Comparison of ENCODE assay signal across 1 mouse cellular context in the genomic region with DNA sequence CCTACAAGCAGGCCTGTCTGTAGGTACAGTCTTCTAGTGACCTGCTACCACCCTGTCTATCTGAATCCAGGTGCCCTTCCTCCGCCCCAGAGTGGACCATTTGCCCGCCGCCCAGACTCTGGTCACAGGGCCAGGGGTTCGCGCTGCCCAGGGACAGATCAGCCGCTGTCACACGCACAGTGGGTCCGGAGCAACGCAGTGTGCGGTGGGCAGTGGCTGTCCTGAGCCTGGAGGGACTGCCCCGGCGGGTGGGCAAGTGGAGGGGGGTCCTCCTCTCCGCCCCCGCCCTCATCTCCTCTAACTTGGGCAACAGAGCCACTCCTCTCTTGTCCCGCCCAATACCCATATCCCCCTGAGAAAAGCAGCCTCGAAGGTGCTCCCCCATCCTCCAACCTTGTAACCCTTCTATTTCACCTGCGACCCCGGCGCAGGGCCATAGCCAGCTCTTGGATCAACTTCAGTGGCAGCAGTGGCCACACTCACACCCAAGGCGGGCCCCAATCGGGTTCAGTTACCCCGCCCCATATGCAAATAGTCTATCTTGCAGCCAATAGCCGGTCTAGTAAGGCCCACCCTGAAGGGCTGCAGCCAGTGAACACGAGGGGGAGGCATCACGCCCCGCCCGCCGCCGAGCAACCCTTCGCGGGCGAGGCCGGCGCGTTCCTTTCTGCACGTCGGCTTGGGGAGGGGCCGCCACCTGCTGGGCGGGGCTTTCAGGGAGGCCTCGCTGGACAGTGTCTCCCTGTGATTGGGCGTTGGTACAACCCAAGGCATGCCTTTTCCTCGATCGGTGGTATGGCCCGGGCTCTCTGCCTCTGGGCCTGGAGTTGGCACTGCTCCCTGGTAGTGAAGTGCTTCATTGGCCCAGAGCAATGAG.
TF ChIP-seq lines count a peak whose summit lies in the region.

No protein-coding gene starts in this region.

TF ChIP-seq in MEL, 35 proteins besides CTCF, POLR2A, EP300 and RAD21 (continued from another document):
- TF ChIP-seq NRF1 (IDR thresholded peaks at IDR 0.05; ENCODE audit: insufficient read depth, low read depth, low read length, poor library complexity, severe bottlenecking), result 0 out of 2 replicates have a peak, but pooled peaks have one; percentile 7
- TF ChIP-seq ELF1 (IDR thresholded peaks at IDR 0.05; ENCODE audit: low read depth, low read length), result 0 out of 2 replicates have a peak, but pooled peaks have one; percentile 39
- TF ChIP-seq MXI1 (IDR thresholded peaks at IDR 0.05; ENCODE audit: low read depth, low read length), result peak; percentile 19; the same call in 1 of the 2 replicates
- 0 out of 2 replicates have a peak, but pooled peaks have one; percentile 24 for TF ChIP-seq ZMIZ1 (IDR thresholded peaks at IDR 0.05; ENCODE audit: low read depth, low read length)
- peak; percentile 44; the same call in 1 of the 2 replicates for TF ChIP-seq USF1 (IDR thresholded peaks at IDR 0.05; ENCODE audit: low read depth, low read length)
- TF ChIP-seq CHD1 (IDR thresholded peaks at IDR 0.05; ENCODE audit: low read depth, low read length), result peak; percentile 98
- TF ChIP-seq POLR2AphosphoS2 (IDR thresholded peaks at IDR 0.05; ENCODE audit: low read length), result no peak
- TF ChIP-seq TAL1 (IDR thresholded peaks at IDR 0.05; ENCODE audit: low read length), result no peak
- TF ChIP-seq CHD2 (IDR thresholded peaks at IDR 0.05; ENCODE audit: low read length), result no peak
- peak; percentile 65; the same call in 1 of the 2 replicates for TF ChIP-seq MAZ (IDR thresholded peaks at IDR 0.05; ENCODE audit: low read depth, low read length)
- TF ChIP-seq ZNF384 (IDR thresholded peaks at IDR 0.05; ENCODE audit: low read depth, low read length), result no peak
- TF ChIP-seq MAX (IDR thresholded peaks at IDR 0.05; ENCODE audit: low read length), result 0 out of 2 replicates have a peak, but pooled peaks have one; percentile 64
TF ChIP-seq in MEL: peak in this region for 13.
